Mouse (Mus musculus) heart, embryonic 15.5 days (tissue): Measurements from ENCODE around the gene Dbndd2. TPM values are rescaled to one million over a fixed set of nuclear protein-coding genes. Genes with fewer than 3 reads are reported as not detected.

ENCODE experiments used
- ATAC-seq: fragments of 200-750 bp; cut with Nextera tagmentation; replicated peaks from 2 replicates; pipeline ENCODE4 v1.8.0; 2017; ENCODE audit warnings: low read depth, moderate TSS enrichment; ENCODE audit not compliant: insufficient number of reproducible peaks, insufficient read depth, low FRiP score
- H3K27ac ChIP-seq: fragments of 300-500 bp; sonication (generic); 2 replicates; pipeline ENCODE4 v1.5.1; 2015; ENCODE audit warnings: mild to moderate bottlenecking, inconsistent platforms
- H3K27me3 ChIP-seq: fragments of 300-500 bp; sonication (generic); 2 replicates; pipeline ENCODE4 v1.6.1; 2015; ENCODE audit warnings: inconsistent platforms
- H3K36me3 ChIP-seq: fragments of 300-500 bp; sonication (generic); 2 replicates; pipeline ENCODE4 v1.6.1; 2015; ENCODE audit warnings: mild to moderate bottlenecking, inconsistent platforms
- H3K4me1 ChIP-seq: fragments of 300-500 bp; sonication (generic); replicated peaks from 2 replicates; pipeline ENCODE4 v1.6.1; 2015; ENCODE audit warnings: inconsistent platforms
- H3K4me2 ChIP-seq: fragments of 300-500 bp; sonication (generic); 2 replicates; pipeline ENCODE4 v1.6.1; 2015; ENCODE audit warnings: inconsistent platforms, mild to moderate bottlenecking, moderate library complexity
- H3K4me3 ChIP-seq: fragments of 300-500 bp; sonication (generic); 2 replicates; pipeline ENCODE4 v1.5.1; 2015; ENCODE audit warnings: mild to moderate bottlenecking, inconsistent platforms
- H3K9ac ChIP-seq: fragments of 300-500 bp; sonication (generic); 2 replicates; pipeline ENCODE4 v1.6.1; 2015; ENCODE audit warnings: mild to moderate bottlenecking, inconsistent platforms
- H3K9me3 ChIP-seq: fragments of 300-500 bp; sonication (generic); replicated peaks from 2 replicates; pipeline ENCODE4 v1.6.1; 2016; ENCODE audit warnings: inconsistent platforms
- WGBS: fragments of 180-500 bp; shearing (Covaris S2); methylation state at CpG from one replicate; pipeline ENCODE4 v1.1.7; 2015; ENCODE audit warnings: mixed read lengths; 5-methylcytosine and 5-hydroxymethylcytosine counted together
- polyA plus RNA-seq: library from polyadenylated mRNA; unstranded; fragments of >200 nt; fragmentation: Nextera tagmentation; extraction: Ambion mirVana; gene quantifications from 2 replicates; pipeline ENCODE4 v1.2.1, GENCODE M21; 2015

The Dbndd2 gene
- polyA plus RNA-seq, 1 experiment from 2014 or later: 8.6 TPM

GRCm38 (mm10) chr2:164519171-164519526, 33.2 kb downstream of the Dbndd2 start:
- no peak for ATAC-seq
- Histone ChIP-seq H3K27ac (peak overlapping the region; percentile 50; the same call in 1 of the 2 replicates), H3K4me1 (peaks cover 9% of the 10 kb centered on the region), H3K9ac (no peak overlapping the region), H3K4me2 (no peak overlapping the region), H3K36me3 (no peaks in the 10 kb centered on the region), H3K9me3 (no peaks in the 10 kb centered on the region), H3K27me3 (peaks cover 17% of the 10 kb centered on the region), H3K4me3 (no peak overlapping the region)
- WGBS: 64% methylated on average over 6 of the region's 6 CpGs

DNA sequence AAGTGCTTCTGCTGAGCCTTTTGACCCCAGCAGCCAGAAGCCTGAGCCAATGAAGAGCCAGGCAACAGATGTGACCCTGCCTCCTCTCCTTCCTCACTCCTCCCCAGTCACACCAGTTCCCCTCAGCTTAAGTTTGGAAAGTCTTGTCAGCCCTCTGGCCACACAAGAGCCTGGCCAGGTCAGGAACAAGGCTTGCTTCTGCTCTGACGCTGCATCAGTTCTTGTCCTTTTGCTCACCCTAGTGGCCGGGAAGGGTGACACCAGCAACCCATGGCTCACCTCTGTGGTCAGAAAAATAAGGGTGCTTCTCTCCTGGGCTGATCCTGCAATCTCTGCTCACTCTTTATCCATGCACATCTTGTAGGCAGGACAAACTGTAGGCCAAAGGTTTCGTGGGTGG, 34.9 kb downstream of the Dbndd2 start:
- H3K27me3 ChIP-seq: peaks cover 17% of the 10 kb centered on the region
- ATAC-seq: no peak
- no peak overlapping the region for H3K4me2 ChIP-seq
- no peaks in the 10 kb centered on the region for H3K36me3 ChIP-seq
- H3K4me3 ChIP-seq: no peak overlapping the region
- H3K27ac ChIP-seq: no peak overlapping the region
- 11% methylated on average over 3 of the region's 3 CpGs for WGBS
- no peaks in the 10 kb centered on the region for H3K9me3 ChIP-seq
- H3K4me1 ChIP-seq: peaks cover 9% of the 10 kb centered on the region
- H3K9ac ChIP-seq: no peak overlapping the region

DNA sequence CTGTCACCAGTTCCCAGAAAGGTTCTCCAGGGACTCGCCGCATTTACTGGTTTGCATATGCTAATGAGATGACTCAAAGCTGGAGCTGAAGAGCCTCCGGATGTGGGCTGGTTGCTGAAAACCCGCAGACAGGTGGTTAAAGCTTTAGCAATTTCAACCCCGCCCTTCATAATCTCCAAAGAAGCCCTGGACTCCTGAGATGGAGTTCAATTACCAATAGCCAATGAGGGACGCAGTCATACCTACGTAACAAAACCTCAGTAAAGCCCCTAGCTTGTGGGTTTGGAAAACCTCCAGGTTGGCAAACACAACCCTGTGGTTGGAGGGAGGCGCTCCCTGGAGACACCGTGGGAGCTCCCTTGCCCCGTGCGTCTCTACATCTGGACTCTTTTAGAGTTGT, 35.9 kb downstream of the Dbndd2 start:
- WGBS: 14% methylated on average over 11 of the region's 11 CpGs
- peaks cover 9% of the 10 kb centered on the region for H3K4me1 ChIP-seq
- H3K27me3 ChIP-seq: peaks cover 17% of the 10 kb centered on the region
- no peak overlapping the region for H3K27ac ChIP-seq
- no peaks in the 10 kb centered on the region for H3K9me3 ChIP-seq
- no peak for ATAC-seq
- H3K36me3 ChIP-seq: no peaks in the 10 kb centered on the region
- H3K4me2 ChIP-seq: 0 out of 2 replicates have a peak overlapping the region, but pooled peaks have one; percentile 12
- no peak overlapping the region for H3K9ac ChIP-seq
- no peak overlapping the region for H3K4me3 ChIP-seq

- 25% methylated on average over 8 of the region's 8 CpGs for WGBS
- H3K4me1 ChIP-seq: peaks cover 9% of the 10 kb centered on the region
- H3K9ac ChIP-seq: no peak overlapping the region
- H3K4me2 ChIP-seq: 0 out of 2 replicates have a peak overlapping the region, but pooled peaks have one; percentile 12
- peaks cover 17% of the 10 kb centered on the region for H3K27me3 ChIP-seq
- no peak overlapping the region for H3K27ac ChIP-seq
- ATAC-seq: no peak
- no peak overlapping the region for H3K4me3 ChIP-seq
- no peaks in the 10 kb centered on the region for H3K9me3 ChIP-seq
- H3K36me3 ChIP-seq: no peaks in the 10 kb centered on the region
Measured at GRCm38 (mm10) chr2:164522280-164522679, 36.4 kb downstream of the Dbndd2 start.

DNA sequence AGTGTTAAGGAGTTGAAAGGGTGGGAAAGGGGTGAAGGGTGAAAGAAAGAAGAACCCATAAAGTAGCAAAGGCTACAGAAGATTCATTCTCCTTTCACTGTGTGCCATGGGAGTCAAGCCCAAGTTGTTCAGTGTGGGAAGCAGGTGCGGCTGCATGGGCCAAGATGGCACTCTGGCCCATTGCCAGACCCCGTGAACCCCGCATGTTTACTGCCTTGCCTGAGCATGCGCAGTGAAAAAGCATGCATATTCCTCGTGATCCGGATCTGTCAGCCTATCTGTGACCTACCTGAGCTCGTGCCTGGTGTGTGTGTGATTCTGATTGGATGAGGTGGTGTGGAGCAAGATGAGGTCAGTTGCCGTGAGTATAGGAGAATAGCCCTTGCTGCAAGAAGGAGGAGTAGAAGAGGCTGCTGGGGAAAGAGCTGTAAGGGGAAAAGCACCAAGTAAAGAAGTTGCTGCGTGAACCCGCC, 37.4 kb downstream of the Dbndd2 start:
- Histone ChIP-seq H3K4me3 (0 out of 2 replicates have a peak overlapping the region, but pooled peaks have one; percentile 1), H3K9ac (no peak overlapping the region), H3K27ac (no peak overlapping the region), H3K4me2 (no peak overlapping the region), H3K4me1 (peaks cover 7% of the 10 kb centered on the region), H3K27me3 (peaks cover 17% of the 10 kb centered on the region), H3K9me3 (no peaks in the 10 kb centered on the region), H3K36me3 (no peaks in the 10 kb centered on the region)
- 75% methylated on average over 10 of the region's 10 CpGs for WGBS
- ATAC-seq: no peak

DNA sequence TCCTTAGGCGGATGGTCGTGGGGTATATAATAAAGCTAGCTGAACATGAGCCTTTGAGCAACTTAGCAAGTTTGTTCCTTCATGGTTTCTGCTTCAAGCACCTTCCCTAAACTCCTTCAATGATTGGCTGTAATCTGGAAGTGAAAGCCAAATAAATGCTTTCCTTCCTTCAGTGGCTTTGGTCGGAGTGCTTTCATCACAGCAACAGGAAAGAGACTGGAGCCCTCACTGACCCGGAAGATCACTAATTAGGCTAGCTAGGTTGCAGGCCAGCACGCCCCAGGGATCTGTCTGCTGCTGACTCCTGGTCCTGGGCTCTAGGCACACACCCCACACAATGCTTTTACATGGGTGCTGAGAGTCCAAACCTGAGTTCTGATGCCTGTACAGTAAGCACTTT, 42.7 kb downstream of the Dbndd2 start:
- WGBS: 75% methylated on average over 5 of the region's 5 CpGs
- ATAC-seq: no peak

GRCm38 (mm10) chr2:164531169-164531568, 45.3 kb downstream of the Dbndd2 start:
- Histone ChIP-seq H3K9ac (no peak overlapping the region), H3K36me3 (no peaks in the 10 kb centered on the region), H3K9me3 (no peaks in the 10 kb centered on the region), H3K4me3 (no peak overlapping the region), H3K4me2 (no peak overlapping the region), H3K4me1 (no peaks in the 10 kb centered on the region), H3K27ac (no peak overlapping the region), H3K27me3 (no peaks in the 10 kb centered on the region)
- no peak for ATAC-seq
- 2% methylated on average over 3 of the region's 3 CpGs for WGBS

More for the DNA sequence above, 42.7 kb downstream of the Dbndd2 start:
- no peaks in the 10 kb centered on the region for H3K9me3 ChIP-seq
- H3K27ac ChIP-seq: no peak overlapping the region
- H3K9ac ChIP-seq: no peak overlapping the region
- no peaks in the 10 kb centered on the region for H3K4me1 ChIP-seq
- H3K4me3 ChIP-seq: no peak overlapping the region
- no peaks in the 10 kb centered on the region for H3K36me3 ChIP-seq
- H3K4me2 ChIP-seq: no peak overlapping the region
- no peaks in the 10 kb centered on the region for H3K27me3 ChIP-seq

DNA sequence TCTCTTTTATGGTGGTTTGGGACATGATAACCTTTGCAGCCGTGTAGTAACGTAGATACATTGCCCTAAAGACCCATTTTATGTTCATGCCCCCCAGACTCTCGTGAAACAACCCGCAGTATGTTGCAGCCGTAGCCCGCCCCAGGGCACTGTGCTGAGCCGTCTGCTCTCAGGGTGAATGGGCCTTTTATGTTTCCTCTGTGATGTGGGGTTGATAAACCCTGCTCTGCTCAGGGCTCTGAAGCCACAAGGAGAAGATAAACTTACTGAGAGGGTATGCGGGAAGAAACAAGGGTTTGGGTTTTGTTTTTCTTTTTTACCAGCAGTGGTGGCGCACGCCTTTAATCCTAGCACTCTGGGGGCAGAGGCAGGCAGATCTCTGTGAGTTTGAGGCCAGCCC, 48.4 kb downstream of the Dbndd2 start:
- Histone ChIP-seq H3K36me3 (no peaks in the 10 kb centered on the region), H3K4me3 (no peak overlapping the region), H3K27ac (no peak overlapping the region), H3K4me2 (no peak overlapping the region), H3K9me3 (no peaks in the 10 kb centered on the region), H3K4me1 (no peaks in the 10 kb centered on the region), H3K27me3 (no peaks in the 10 kb centered on the region), H3K9ac (no peak overlapping the region)
- WGBS: 66% methylated on average over 10 of the region's 10 CpGs
- ATAC-seq: no peak; the same call in 1 of the 2 replicates

DNA sequence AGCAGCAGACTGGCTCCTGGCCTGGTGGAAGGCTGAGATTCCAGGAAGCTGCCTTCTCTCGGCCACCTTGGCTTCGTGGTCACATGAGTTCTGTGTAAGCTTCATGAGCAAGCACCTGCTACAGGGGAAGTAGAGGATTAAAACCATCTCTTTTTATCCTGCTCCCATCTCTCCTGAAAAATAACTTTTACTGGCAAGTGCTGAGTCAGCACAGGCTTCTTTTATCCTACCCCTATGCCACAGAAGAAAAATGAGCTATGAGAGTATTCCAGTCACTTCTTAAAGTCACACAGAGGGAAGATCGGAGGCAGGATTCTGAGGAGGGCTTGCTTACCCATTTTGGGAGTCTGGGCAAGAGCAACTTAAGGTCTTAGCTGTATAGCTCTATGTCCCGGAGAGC, 51.1 kb downstream of the Dbndd2 start:
- Histone ChIP-seq H3K9ac (no peak overlapping the region), H3K9me3 (no peaks in the 10 kb centered on the region), H3K27me3 (peaks cover 5% of the 10 kb centered on the region; the same call in 1 of the 2 replicates), H3K4me1 (no peaks in the 10 kb centered on the region), H3K36me3 (no peaks in the 10 kb centered on the region), H3K4me2 (no peak overlapping the region), H3K4me3 (no peak overlapping the region), H3K27ac (no peak overlapping the region)
- no peak for ATAC-seq
- 60% methylated on average over 4 of the region's 4 CpGs for WGBS

GRCm38 (mm10) chr2:164540652-164541427, 54.9 kb downstream of the Dbndd2 start:
- no peak overlapping the region for H3K4me2 ChIP-seq
- H3K9ac ChIP-seq: no peak overlapping the region
- 40% methylated on average over 8 of the region's 8 CpGs for whole genome bisulfite sequencing
- ATAC-seq: no peak
- no peaks in the 10 kb centered on the region for H3K9me3 ChIP-seq
- H3K4me1 ChIP-seq: no peaks in the 10 kb centered on the region
- peaks cover 8% of the 10 kb centered on the region; the same call in 1 of the 2 replicates for H3K27me3 ChIP-seq
- no peak overlapping the region for H3K27ac ChIP-seq
- H3K36me3 ChIP-seq: no peaks in the 10 kb centered on the region
- no peak overlapping the region for H3K4me3 ChIP-seq

DNA sequence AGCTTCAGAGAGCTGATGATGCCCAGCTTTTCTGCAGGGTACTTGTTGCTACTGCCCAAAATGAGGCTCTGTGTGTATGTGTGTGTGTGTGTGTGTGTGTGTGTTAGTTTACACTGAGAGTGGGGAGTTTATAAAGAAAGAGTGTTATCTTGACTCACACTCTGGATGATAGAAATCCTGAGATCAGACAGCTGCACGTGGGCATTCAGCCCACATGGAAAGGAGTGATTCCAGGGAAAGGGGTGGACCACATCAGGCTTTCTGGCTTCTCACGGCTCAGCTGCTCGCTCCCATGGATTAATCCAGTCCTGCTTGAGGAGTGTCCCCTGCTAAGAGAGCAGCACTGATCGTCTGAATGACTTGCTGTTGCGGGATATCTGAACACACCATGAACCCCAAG, 56.2 kb downstream of the Dbndd2 start:
- WGBS: 64% methylated on average over 5 of the region's 5 CpGs

DNA sequence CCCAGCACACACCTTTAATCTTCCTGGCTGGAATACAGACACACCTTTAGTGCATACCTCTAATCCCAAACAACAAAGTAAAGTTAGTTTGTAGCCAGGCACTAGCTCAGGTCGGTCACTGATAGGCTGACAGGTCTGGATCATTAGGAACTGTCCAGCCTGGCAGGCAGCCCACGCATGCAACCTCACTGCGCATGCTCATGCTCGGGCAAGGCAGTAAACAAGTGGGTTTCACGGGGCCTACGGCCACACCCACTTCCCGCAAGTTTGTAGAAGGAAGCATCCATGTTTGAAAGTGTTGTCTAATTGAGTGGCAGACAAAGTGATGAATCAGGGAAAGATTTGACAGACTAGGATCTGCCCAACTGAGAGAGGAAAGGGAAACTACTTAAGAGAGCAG, 56.7 kb downstream of the Dbndd2 start:
- Histone ChIP-seq H3K9me3 (no peaks in the 10 kb centered on the region), H3K27ac (no peak overlapping the region), H3K27me3 (peaks cover 8% of the 10 kb centered on the region; the same call in 1 of the 2 replicates), H3K4me2 (no peak overlapping the region), H3K36me3 (no peaks in the 10 kb centered on the region), H3K9ac (no peak overlapping the region), H3K4me1 (no peaks in the 10 kb centered on the region), H3K4me3 (no peak overlapping the region)
- 79% methylated on average over 7 of the region's 7 CpGs for WGBS
- no peak for ATAC-seq

More for the DNA sequence above, 56.2 kb downstream of the Dbndd2 start:
- H3K27me3 ChIP-seq: peaks cover 8% of the 10 kb centered on the region; the same call in 1 of the 2 replicates
- no peaks in the 10 kb centered on the region for H3K4me1 ChIP-seq
- H3K27ac ChIP-seq: no peak overlapping the region
- no peaks in the 10 kb centered on the region for H3K36me3 ChIP-seq
- no peaks in the 10 kb centered on the region for H3K9me3 ChIP-seq
- no peak overlapping the region for H3K4me2 ChIP-seq
- no peak for ATAC-seq
- no peak overlapping the region for H3K4me3 ChIP-seq
- no peak overlapping the region for H3K9ac ChIP-seq
